Mouse (Mus musculus) leukemia stem cell, adult 10-12 weeks (primary cell): Measurements from ENCODE around the gene Cercam. TPM values are rescaled to one million over a fixed set of nuclear protein-coding genes. Genes with fewer than 3 reads are reported as not detected.

Experiments
- polyA plus RNA-seq: library from polyadenylated mRNA; stranded (reverse); fragments of >175 nt; gene quantifications from 2 replicates; pipeline ENCODE4 v1.2.3, GENCODE M21; 2012; ENCODE audit warnings: low replicate concordance

Cercam gene
- 28.2 and 106 TPM in 2 replicates for polyA plus RNA-seq

GRCm38 (mm10) chr2:29868949-29869645 lies at the start of gene Cercam:
Cercam (plus strand) TSS chr2:29869164.

GRCm38 (mm10) chr2:29820025-29820817 lies 48.7 kb upstream of the Cercam start, which contains the start of gene Urm1:
Urm1 (plus strand) TSS chr2:29820075.

GRCm38 (mm10) chr2:29889066-29889944 lies 20.3 kb downstream of the Cercam start, which contains the start of gene Odf2:
Odf2 (plus strand) TSS chr2:29889221.

Other genes starting within 250 kb of the Cercam start
- gene Rapgef1, start 249.4 kb upstream of the Cercam start, polyA plus RNA-seq: 44.7 and 71.2 TPM in 2 replicates
- not detected in 2 replicates for gene Gm13420, start 117.5 kb upstream of the Cercam start, polyA plus RNA-seq
- not detected in 2 replicates for gene Gm13547, start 109.9 kb upstream of the Cercam start, polyA plus RNA-seq
- 225 and 252 TPM in 2 replicates for gene Coq4, start 81.7 kb upstream of the Cercam start, polyA plus RNA-seq
- 6.8 and 10.6 TPM in 2 replicates for gene Trub2, start 80.7 kb upstream of the Cercam start, polyA plus RNA-seq
- 4.4 and 9.2 TPM in 2 replicates for gene Slc27a4, start 66.5 kb upstream of the Cercam start, polyA plus RNA-seq
- gene Urm1, start 49.1 kb upstream of the Cercam start, polyA plus RNA-seq: 39.2 and 138 TPM in 2 replicates
- 13.7 and 24.7 TPM in 2 replicates for gene Odf2, start 20.1 kb downstream of the Cercam start, polyA plus RNA-seq
- 34.6 and 62.6 TPM in 2 replicates for gene Gle1, start 66.3 kb downstream of the Cercam start, polyA plus RNA-seq
- 7.5 and 9.6 TPM in 2 replicates for gene Sptan1, start 96.4 kb downstream of the Cercam start, polyA plus RNA-seq
- 15.7 and 34.5 TPM in 2 replicates for gene Wdr34, start 179.7 kb downstream of the Cercam start, polyA plus RNA-seq
- 296 and 346 TPM in 2 replicates for gene Set, start 188.2 kb downstream of the Cercam start, polyA plus RNA-seq
- gene Pkn3, start 208.5 kb downstream of the Cercam start, polyA plus RNA-seq: 6.7 and 9.1 TPM in 2 replicates
- gene Zdhhc12, start 224.5 kb downstream of the Cercam start, polyA plus RNA-seq: 14.6 and 43.7 TPM in 2 replicates